Mouse (Mus musculus) kidney, adult 2 months (tissue): ENCODE measurements at regions not wholly inside any gene's neighbourhood (a gene's known extent, or its start where the extent isn't known, plus 50 kb on each side); places are given as distances from the start of the nearest gene placed in this dataset.

Experiments
- DNase-seq: peaks from one replicate; pipeline ENCODE4 v3.0.0; 2021
- H3K27ac ChIP-seq: fragments of 200-500 bp; 2 replicates; pipeline ENCODE4 v1.5.1; 2012; ENCODE audit warnings: low read depth, low read length, control low read depth, inconsistent platforms; ENCODE audit not compliant: insufficient read depth
- H3K27me3 ChIP-seq: fragments of 200-500 bp; replicated peaks from 2 replicates; pipeline ENCODE4 v1.6.1; 2012; ENCODE audit warnings: mild to moderate bottlenecking, moderate library complexity, low read length, inconsistent platforms; ENCODE audit not compliant: control insufficient read depth, insufficient read depth
- H3K36me3 ChIP-seq: fragments of 200-500 bp; 2 replicates; pipeline ENCODE4 v1.6.1; 2012; ENCODE audit warnings: mild to moderate bottlenecking, moderate library complexity, low read length, inconsistent platforms; ENCODE audit not compliant: control insufficient read depth, insufficient read depth
- H3K4me1 ChIP-seq: fragments of 200-500 bp; 2 replicates; pipeline ENCODE4 v1.6.1; 2011; ENCODE audit warnings: low read length; ENCODE audit not compliant: control insufficient read depth, insufficient read depth
- H3K4me3 ChIP-seq: fragments of 200-500 bp; 2 replicates; pipeline ENCODE4 v1.5.1; 2011; ENCODE audit warnings: mild to moderate bottlenecking, low read depth, low read length, control low read depth; ENCODE audit not compliant: insufficient read depth
- CTCF ChIP-seq: fragments of 200-500 bp; conservative IDR thresholded peaks from 2 replicates; pipeline ENCODE4 v1.5.1; 2011; ENCODE audit warnings: low read depth, mild to moderate bottlenecking, control low read depth, low read length, moderate library complexity, mixed read lengths; ENCODE audit not compliant: insufficient read depth, insufficient read length
- POLR2A ChIP-seq: fragments of 200-500 bp; IDR thresholded peaks from one replicate; pipeline ENCODE4 v1.6.1; 2011; ENCODE audit warnings: low read depth, low read length, control low read depth
- WGBS: fragments of 180-500 bp; shearing (Covaris S2); methylation state at CpG from one replicate; pipeline ENCODE4 v1.1.7; 2018; 5-methylcytosine and 5-hydroxymethylcytosine counted together

- TF ChIP-seq POLR2A, result no peak
- no peak for TF ChIP-seq CTCF
- peak; percentile 81 for DNase-seq
- H3K36me3 ChIP-seq, result no peaks in the 10 kb centered on the region
- 42% methylated on average over 2 of the region's 2 CpGs for WGBS
- H3K27me3 ChIP-seq, result no peaks in the 10 kb centered on the region
- no peaks in the 10 kb centered on the region for H3K4me1 ChIP-seq
- H3K4me3 ChIP-seq, result no peak overlapping the region
- H3K27ac ChIP-seq, result no peak overlapping the region
Observed at GRCm38 (mm10) chr10:102712263-102712662, 200.2 kb downstream of the Rassf9 start.

GRCm38 (mm10) chr10:102705848-102706247 is 193.8 kb downstream of the Rassf9 start:
- no peaks in the 10 kb centered on the region for H3K27me3 ChIP-seq
- no peak for TF ChIP-seq CTCF
- TF ChIP-seq POLR2A, result no peak
- no peak overlapping the region for H3K4me3 ChIP-seq
- DNase-seq, result no peak
- WGBS, result 87% methylated on average over 3 of the region's 3 CpGs
- no peak overlapping the region for H3K27ac ChIP-seq
- no peaks in the 10 kb centered on the region for H3K36me3 ChIP-seq
- H3K4me1 ChIP-seq, result no peaks in the 10 kb centered on the region

DNA sequence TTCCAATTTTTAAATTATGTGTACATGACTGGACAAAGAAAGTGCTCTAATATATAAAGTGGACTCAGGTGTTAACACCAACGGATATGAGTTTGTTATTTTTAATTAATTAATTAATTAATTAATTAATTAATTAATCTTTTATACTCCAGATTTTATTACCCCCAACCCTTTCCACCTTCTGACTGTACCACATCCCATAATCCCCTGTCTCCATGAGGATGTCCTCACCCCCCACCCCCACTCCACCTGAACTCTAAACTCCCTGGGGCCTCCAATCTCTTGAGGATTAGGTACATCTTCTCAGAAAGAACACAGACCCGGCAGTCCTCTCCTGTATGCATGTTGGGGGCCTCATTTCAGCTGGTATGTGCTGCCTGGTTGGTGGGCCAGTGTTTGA is 182.8 kb downstream of the Rassf9 start:
- H3K27me3 ChIP-seq, result no peaks in the 10 kb centered on the region

GRCm38 (mm10) chr10:102689966-102690365 is 177.9 kb downstream of the Rassf9 start:
- 51% methylated on average over 1 of the region's 1 CpGs for WGBS
- Histone ChIP-seq H3K27ac (peak overlapping the region; percentile 31; the same call in 1 of the 2 replicates), H3K27me3 (no peaks in the 10 kb centered on the region), H3K4me1 (no peaks in the 10 kb centered on the region), H3K4me3 (no peak overlapping the region), H3K36me3 (no peaks in the 10 kb centered on the region)
- TF ChIP-seq POLR2A, result no peak
- TF ChIP-seq CTCF, result no peak
- DNase-seq, result peak; percentile 43

More for the DNA sequence above, 182.8 kb downstream of the Rassf9 start:
- 89% methylated on average over 2 of the region's 2 CpGs for WGBS
- Histone ChIP-seq H3K4me3 (no peak overlapping the region), H3K27ac (no peak overlapping the region), H3K36me3 (no peaks in the 10 kb centered on the region), H3K4me1 (no peaks in the 10 kb centered on the region)
- TF ChIP-seq CTCF (no peak), POLR2A (no peak)
- no peak for DNase-seq

DNA sequence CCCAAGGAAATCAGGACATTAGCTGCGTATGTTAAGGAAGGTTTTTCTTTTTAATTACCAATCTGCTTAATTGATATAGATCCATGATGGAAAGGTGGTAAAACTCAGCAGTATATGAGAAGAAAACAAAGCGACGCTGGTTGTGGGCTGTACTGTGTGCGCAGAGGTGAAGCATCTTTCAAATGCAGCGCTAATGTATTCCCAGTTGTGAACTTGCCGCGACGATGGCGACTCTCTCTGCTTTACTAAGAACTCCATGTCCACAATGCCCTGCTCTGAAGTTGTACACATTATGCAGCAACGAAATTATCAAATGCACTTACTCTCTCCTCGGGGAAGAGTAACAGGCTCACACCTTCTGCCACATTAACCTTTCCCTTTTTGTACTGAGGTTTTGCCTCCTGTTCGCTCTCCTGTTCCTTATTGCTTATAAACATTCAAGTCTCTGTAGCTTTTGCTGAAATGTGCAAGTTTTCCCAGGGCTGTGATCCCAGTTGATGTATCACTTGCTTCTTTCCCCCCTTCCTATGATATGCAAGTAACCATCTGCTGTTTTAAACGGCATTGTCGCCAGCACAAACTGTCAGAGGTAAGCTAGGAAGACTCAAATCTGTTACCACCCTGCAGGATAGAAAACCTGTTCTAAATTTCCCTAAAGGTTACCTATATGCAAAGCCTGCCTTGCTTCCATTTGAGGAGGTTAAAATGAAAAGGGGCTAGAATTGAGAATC is 174.8 kb downstream of the Rassf9 start:
- Histone ChIP-seq H3K36me3 (no peaks in the 10 kb centered on the region), H3K4me3 (no peak overlapping the region), H3K4me1 (no peaks in the 10 kb centered on the region), H3K27ac (no peak overlapping the region), H3K27me3 (no peaks in the 10 kb centered on the region)
- DNase-seq, result no peak
- TF ChIP-seq CTCF (no peak), POLR2A (no peak)
- 81% methylated on average over 14 of the region's 14 CpGs for WGBS

DNA sequence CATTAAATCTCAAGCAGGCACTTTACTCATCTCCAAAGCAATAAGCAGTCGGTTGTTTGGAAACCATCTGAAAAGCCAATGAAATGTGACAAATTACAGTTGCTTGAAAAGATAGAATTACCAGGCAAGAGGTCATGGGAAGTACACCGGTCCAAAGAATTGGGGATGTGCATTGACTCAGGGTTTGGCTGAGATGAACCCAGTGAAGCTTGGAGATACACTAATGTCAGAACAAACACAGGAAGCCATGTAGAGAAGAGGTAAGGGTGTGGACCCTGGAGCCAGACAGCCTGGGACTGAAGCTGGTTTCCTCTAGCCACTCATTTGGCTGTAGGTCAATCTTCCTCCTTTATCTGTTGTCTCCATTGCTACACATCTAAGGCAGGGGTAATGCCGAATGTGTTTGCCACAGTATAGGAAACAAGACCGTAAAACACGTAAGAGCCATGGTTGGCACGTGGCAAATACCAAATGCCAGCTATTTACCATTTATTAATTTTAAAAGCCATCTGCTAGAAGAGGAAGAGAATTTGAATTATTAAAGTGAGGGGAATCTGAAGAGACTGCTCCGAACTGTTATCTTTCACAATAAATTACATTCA is 173.9 kb downstream of the Rassf9 start:
- Histone ChIP-seq H3K4me1 (no peaks in the 10 kb centered on the region), H3K27ac (no peak overlapping the region), H3K4me3 (no peak overlapping the region), H3K27me3 (no peaks in the 10 kb centered on the region), H3K36me3 (no peaks in the 10 kb centered on the region)
- peak; percentile 72 for DNase-seq
- TF ChIP-seq CTCF (no peak), POLR2A (no peak)
- 48% methylated on average over 7 of the region's 7 CpGs for WGBS

DNA sequence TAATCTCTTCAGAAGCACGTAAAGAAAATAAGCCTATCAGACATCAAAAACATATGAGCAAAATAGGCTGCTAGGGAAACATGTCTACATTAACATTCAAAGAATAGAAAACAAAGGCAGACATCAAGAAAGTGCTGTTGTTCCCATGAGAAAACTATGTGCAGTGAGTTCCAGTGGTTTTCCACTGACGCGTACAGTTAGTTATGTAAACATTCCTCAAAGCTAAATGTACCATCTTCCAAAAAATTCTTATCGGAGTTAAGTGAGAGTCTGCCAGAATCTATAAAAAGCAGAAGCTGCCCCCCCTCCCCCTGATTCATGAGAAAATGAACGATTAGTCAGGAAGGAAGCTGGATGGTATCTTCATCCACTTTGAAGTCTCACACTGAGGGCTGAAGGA is 155.3 kb downstream of the Rassf9 start:
- WGBS, result 56% methylated on average over 5 of the region's 5 CpGs
- Histone ChIP-seq H3K36me3 (no peaks in the 10 kb centered on the region), H3K27me3 (no peaks in the 10 kb centered on the region), H3K4me1 (no peaks in the 10 kb centered on the region), H3K27ac (no peak overlapping the region), H3K4me3 (no peak overlapping the region)
- DNase-seq, result no peak
- TF ChIP-seq CTCF (no peak), POLR2A (no peak)

DNA sequence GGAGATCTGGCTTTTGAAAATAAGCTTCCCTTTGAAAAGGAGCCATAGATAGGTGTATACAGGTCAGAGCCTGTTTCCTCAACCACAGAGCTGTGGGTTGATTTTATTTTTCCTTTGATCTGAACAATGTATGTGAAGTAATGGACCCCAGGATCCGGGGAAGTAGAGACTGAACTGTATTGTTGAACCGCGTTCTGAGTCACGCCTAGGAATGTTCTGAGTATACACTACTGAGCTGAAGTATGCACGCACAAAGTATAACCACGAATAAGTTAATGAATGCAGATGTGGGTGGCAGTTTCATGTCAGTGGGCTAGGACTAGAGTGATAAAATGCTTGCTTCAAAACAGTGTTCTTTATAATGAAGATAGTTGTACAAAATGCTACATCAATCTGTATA is 147.7 kb downstream of the Rassf9 start:
- no peaks in the 10 kb centered on the region for H3K4me1 ChIP-seq
- WGBS, result 74% methylated on average over 6 of the region's 6 CpGs
- no peak for DNase-seq

More for the DNA sequence above, 147.7 kb downstream of the Rassf9 start:
- Histone ChIP-seq H3K27ac (no peak overlapping the region), H3K36me3 (no peaks in the 10 kb centered on the region), H3K27me3 (no peaks in the 10 kb centered on the region), H3K4me3 (no peak overlapping the region)
- TF ChIP-seq POLR2A (no peak), CTCF (no peak)
